Mouse (Mus musculus) kidney, adult 2 months (tissue): ENCODE measurements at regions not wholly inside any gene's neighbourhood (a gene's known extent, or its start where the extent isn't known, plus 50 kb on each side); places are given as distances from the start of the nearest gene placed in this dataset.
"Not testable (repeated sequence)": the region's sequence is repeated elsewhere in the genome, so short reads cannot be mapped to it uniquely, and the experiment has no call there.

Experiments
- DNase-seq: peaks from one replicate; pipeline ENCODE4 v3.0.0; 2021
- H3K27ac ChIP-seq: fragments of 200-500 bp; 2 replicates; pipeline ENCODE4 v1.5.1; 2012; ENCODE audit warnings: low read depth, low read length, control low read depth, inconsistent platforms; ENCODE audit not compliant: insufficient read depth
- H3K27me3 ChIP-seq: fragments of 200-500 bp; replicated peaks from 2 replicates; pipeline ENCODE4 v1.6.1; 2012; ENCODE audit warnings: mild to moderate bottlenecking, moderate library complexity, low read length, inconsistent platforms; ENCODE audit not compliant: control insufficient read depth, insufficient read depth
- H3K36me3 ChIP-seq: fragments of 200-500 bp; 2 replicates; pipeline ENCODE4 v1.6.1; 2012; ENCODE audit warnings: mild to moderate bottlenecking, moderate library complexity, low read length, inconsistent platforms; ENCODE audit not compliant: control insufficient read depth, insufficient read depth
- H3K4me1 ChIP-seq: fragments of 200-500 bp; 2 replicates; pipeline ENCODE4 v1.6.1; 2011; ENCODE audit warnings: low read length; ENCODE audit not compliant: control insufficient read depth, insufficient read depth
- H3K4me3 ChIP-seq: fragments of 200-500 bp; 2 replicates; pipeline ENCODE4 v1.5.1; 2011; ENCODE audit warnings: mild to moderate bottlenecking, low read depth, low read length, control low read depth; ENCODE audit not compliant: insufficient read depth
- CTCF ChIP-seq: fragments of 200-500 bp; conservative IDR thresholded peaks from 2 replicates; pipeline ENCODE4 v1.5.1; 2011; ENCODE audit warnings: low read depth, mild to moderate bottlenecking, control low read depth, low read length, moderate library complexity, mixed read lengths; ENCODE audit not compliant: insufficient read depth, insufficient read length
- POLR2A ChIP-seq: fragments of 200-500 bp; IDR thresholded peaks from one replicate; pipeline ENCODE4 v1.6.1; 2011; ENCODE audit warnings: low read depth, low read length, control low read depth
- WGBS: fragments of 180-500 bp; shearing (Covaris S2); methylation state at CpG from one replicate; pipeline ENCODE4 v1.1.7; 2018; 5-methylcytosine and 5-hydroxymethylcytosine counted together

GRCm38 (mm10) chr13:25611986-25612385 lies 341.7 kb upstream of the Nrsn1 start:
- 38% methylated on average over 4 of the region's 4 CpGs for WGBS
- no peak for DNase-seq

GRCm38 (mm10) chr13:25609641-25610040 lies 339.3 kb upstream of the Nrsn1 start:
- no peak overlapping the region for H3K4me3 ChIP-seq
- no peak for TF ChIP-seq CTCF
- TF ChIP-seq POLR2A: no peak
- no peaks in the 10 kb centered on the region for H3K36me3 ChIP-seq
- 61% methylated on average over 4 of the region's 4 CpGs for WGBS
- no peak overlapping the region for H3K27ac ChIP-seq
- H3K27me3 ChIP-seq: no peaks in the 10 kb centered on the region
- no peaks in the 10 kb centered on the region for H3K4me1 ChIP-seq
- no peak for DNase-seq

More at GRCm38 (mm10) chr13:25611986-25612385, 341.7 kb upstream of the Nrsn1 start:
- Histone ChIP-seq H3K4me3 (no peak overlapping the region), H3K4me1 (no peaks in the 10 kb centered on the region), H3K36me3 (no peaks in the 10 kb centered on the region), H3K27me3 (no peaks in the 10 kb centered on the region), H3K27ac (no peak overlapping the region)
- TF ChIP-seq CTCF (no peak), POLR2A (no peak)

- Histone ChIP-seq H3K4me3 (no peak overlapping the region), H3K27me3 (no peaks in the 10 kb centered on the region), H3K36me3 (no peaks in the 10 kb centered on the region), H3K4me1 (no peaks in the 10 kb centered on the region), H3K27ac (no peak overlapping the region)
- 66% methylated on average over 1 of the region's 1 CpGs for WGBS
- TF ChIP-seq POLR2A (no peak), CTCF (no peak)
- DNase-seq: no peak
Measured at GRCm38 (mm10) chr13:25609241-25609640, 338.9 kb upstream of the Nrsn1 start.

- not testable (repeated sequence) for H3K36me3 ChIP-seq, H3K27ac ChIP-seq, H3K4me3 ChIP-seq, H3K4me1 ChIP-seq, H3K27me3 ChIP-seq, DNase-seq
Measured at GRCm38 (mm10) chr13:25601351-25601750, 331.0 kb upstream of the Nrsn1 start.

GRCm38 (mm10) chr13:25594629-25595028 lies 324.3 kb upstream of the Nrsn1 start:
- no peak for DNase-seq
- Histone ChIP-seq H3K4me1 (no peaks in the 10 kb centered on the region), H3K27ac (no peak overlapping the region), H3K27me3 (no peaks in the 10 kb centered on the region), H3K4me3 (no peak overlapping the region), H3K36me3 (no peaks in the 10 kb centered on the region)
- WGBS: 56% methylated on average over 3 of the region's 3 CpGs
- TF ChIP-seq CTCF (no peak), POLR2A (no peak)

- no peak overlapping the region for H3K27ac ChIP-seq
- no peaks in the 10 kb centered on the region for H3K27me3 ChIP-seq
- WGBS: 81% methylated on average over 5 of the region's 5 CpGs
- no peak for TF ChIP-seq CTCF
- TF ChIP-seq POLR2A: no peak
- H3K4me3 ChIP-seq: no peak overlapping the region
- DNase-seq: no peak
- H3K36me3 ChIP-seq: no peaks in the 10 kb centered on the region
- no peaks in the 10 kb centered on the region for H3K4me1 ChIP-seq
Measured at GRCm38 (mm10) chr13:25570641-25571040, 300.3 kb upstream of the Nrsn1 start.

GRCm38 (mm10) chr13:25562746-25563145 lies 292.4 kb upstream of the Nrsn1 start:
- Histone ChIP-seq H3K27ac (no peak overlapping the region), H3K27me3 (no peaks in the 10 kb centered on the region), H3K36me3 (no peaks in the 10 kb centered on the region), H3K4me1 (no peaks in the 10 kb centered on the region), H3K4me3 (no peak overlapping the region)
- DNase-seq: peak; percentile 47
- WGBS: 2% methylated on average over 2 of the region's 2 CpGs
- peak; percentile 57 for TF ChIP-seq CTCF
- no peak for TF ChIP-seq POLR2A

GRCm38 (mm10) chr13:25560339-25560738 lies 290.0 kb upstream of the Nrsn1 start:
- Histone ChIP-seq H3K27ac (no peak overlapping the region), H3K36me3 (no peaks in the 10 kb centered on the region), H3K4me3 (no peak overlapping the region), H3K4me1 (no peaks in the 10 kb centered on the region), H3K27me3 (no peaks in the 10 kb centered on the region)
- no peak for TF ChIP-seq POLR2A
- no peak for TF ChIP-seq CTCF
- WGBS: 60% methylated on average over 2 of the region's 2 CpGs
- no peak for DNase-seq
